Mouse (Mus musculus) forelimb bud, embryonic 11.5 days (tissue): ENCODE data around the gene Aldh1l2.
"Not testable (repeated sequence)": the region's sequence is repeated elsewhere in the genome, so short reads cannot be mapped to it uniquely, and the experiment has no call there.

Experiments
- DNase-seq: peaks from one replicate; pipeline ENCODE4 v3.0.0-alpha.2; 2012; ENCODE audit warnings: low read depth, low spot score

Gene Aldh1l2

GRCm38 (mm10) chr10:83533910-83534283 is at the start of gene Aldh1l2:
Gene Aldh1l2, minus strand, starts transcription at chr10:83534140.
- peak; percentile 71 for DNase-seq

- DNase-seq: no peak
Observed at GRCm38 (mm10) chr10:83565449-83566441, 31.8 kb upstream of the Aldh1l2 start.

- no peak for DNase-seq
Observed at GRCm38 (mm10) chr10:83563005-83563404, 29.1 kb upstream of the Aldh1l2 start.

- DNase-seq: no peak
Observed at GRCm38 (mm10) chr10:83545341-83545740, 11.4 kb upstream of the Aldh1l2 start.

GRCm38 (mm10) chr10:83544103-83544479 is 10.2 kb upstream of the Aldh1l2 start:
- DNase-seq: no peak

- DNase-seq: peak; percentile 86
Observed at GRCm38 (mm10) chr10:83543439-83544102, 9.6 kb upstream of the Aldh1l2 start, which contains the start of gene Washc4. Gene Washc4, plus strand, starts transcription at chr10:83543752.

- no peak for DNase-seq
Observed at GRCm38 (mm10) chr10:83542241-83542640, 8.3 kb upstream of the Aldh1l2 start.

GRCm38 (mm10) chr10:83540092-83540491 is 6.2 kb upstream of the Aldh1l2 start:
- DNase-seq: no peak

- DNase-seq: no peak
Observed at GRCm38 (mm10) chr10:83539311-83539980, 5.5 kb upstream of the Aldh1l2 start.

- no peak for DNase-seq
Observed at GRCm38 (mm10) chr10:83536436-83536835, 2.5 kb upstream of the Aldh1l2 start.

GRCm38 (mm10) chr10:83533258-83533909 is 556 bp downstream of the Aldh1l2 start:
- DNase-seq: peak; percentile 8

- DNase-seq: no peak
Observed at GRCm38 (mm10) chr10:83530384-83530967, 3.5 kb downstream of the Aldh1l2 start.

GRCm38 (mm10) chr10:83524238-83524637 is 9.7 kb downstream of the Aldh1l2 start:
- DNase-seq: not testable (repeated sequence)

GRCm38 (mm10) chr10:83520990-83521389 is 12.9 kb downstream of the Aldh1l2 start:
- no peak for DNase-seq

- DNase-seq: no peak
Observed at GRCm38 (mm10) chr10:83513736-83514135, 20.2 kb downstream of the Aldh1l2 start.

- DNase-seq: no peak
Observed at GRCm38 (mm10) chr10:83511304-83511703, 22.6 kb downstream of the Aldh1l2 start.

GRCm38 (mm10) chr10:83508962-83509660 is 24.8 kb downstream of the Aldh1l2 start:
- DNase-seq: peak; percentile 6

- no peak for DNase-seq
Observed at GRCm38 (mm10) chr10:83497321-83497720, 36.6 kb downstream of the Aldh1l2 start.

GRCm38 (mm10) chr10:83490506-83490905 is 43.4 kb downstream of the Aldh1l2 start:
- DNase-seq: no peak

GRCm38 (mm10) chr10:83477286-83477685 is 56.7 kb downstream of the Aldh1l2 start:
- DNase-seq: no peak
